8 mouse cellular contexts compared by ENCODE assay signal in genomic region chrX:12080095-12080903, GRCm38 (mm10).
A peak's percentile ranks its signal among the peaks of the same experiment; 100 is the strongest.
DNase-seq lines count a peak whose midpoint lies in the region; ATAC-seq and TF ChIP-seq lines count a peak whose summit lies in the region.

No protein-coding gene starts in this region.

- peak overlapping the region; percentile 92 for H3K4me2 ChIP-seq in liver, embryonic 12.5 days
- no peak overlapping the region for H3K4me2 ChIP-seq in myocyte (ENCODE audit: low read depth)
- peak overlapping the region; percentile 73 for H3K4me2 ChIP-seq in stomach, embryonic 16.5 days (ENCODE audit: low read depth, low read length)

- 3% methylated on average over 72 of the region's 97 CpGs for WGBS in heart, adult 2 months
- 4% methylated on average over 26 of the region's 97 CpGs for WGBS in liver, embryonic 12.5 days (ENCODE audit: insufficient replicate concordance)
- WGBS in stomach, embryonic 16.5 days: 3% methylated on average over 54 of the region's 97 CpGs

- intact Hi-C loops in heart, adult 2 months (cut with DNase I): loop anchor here (2.0 to 10.0 kb wide), 3 partner anchors 55 to 415 kb away; no protein-coding TSS in a partner anchor

- peak overlapping the region; percentile 69 for H3K4me3 ChIP-seq in heart, adult 2 months
- peak overlapping the region; percentile 73 for H3K4me3 ChIP-seq in liver, embryonic 12.5 days
- H3K4me3 ChIP-seq in myocyte: peak overlapping the region; percentile 43
- H3K4me3 ChIP-seq in stomach, embryonic 16.5 days (replicated peaks; ENCODE audit: low read length): peak overlapping the region; percentile 68

- ATAC-seq in liver, embryonic 12.5 days: peak; percentile 50
- peak; percentile 62 for ATAC-seq in stomach, embryonic 16.5 days (ENCODE audit: insufficient read depth, low FRiP score)

- no peaks in the 10 kb centered on the region for H3K27me3 ChIP-seq in heart, adult 2 months (ENCODE audit: control insufficient read depth, insufficient read depth, low read length)
- peaks cover 100% of the 10 kb centered on the region for H3K27me3 ChIP-seq in liver, embryonic 12.5 days (replicated peaks)
- H3K27me3 ChIP-seq in myocyte (ENCODE audit: control insufficient read depth, insufficient read depth, insufficient read length): no peaks in the 10 kb centered on the region
- H3K27me3 ChIP-seq in stomach, embryonic 16.5 days (ENCODE audit: control insufficient read depth, insufficient read depth, low read length): peaks cover 65% of the 10 kb centered on the region; the same call in 1 of the 2 replicates

- no peaks in the 10 kb centered on the region for H3K9me3 ChIP-seq in liver, embryonic 12.5 days (replicated peaks)
- no peaks in the 10 kb centered on the region for H3K9me3 ChIP-seq in stomach, embryonic 16.5 days (replicated peaks; ENCODE audit: control insufficient read depth, low read length)

- peak; percentile 43 to 53 for DNase-seq in urinary bladder, adult 18-20 months (ENCODE audit: low spot score in 2 of 2)
- no peak for DNase-seq in urinary bladder, postnatal 10 days (ENCODE audit: low spot score)
- DNase-seq in embryo, embryonic 10 days (ENCODE audit: low spot score): peak; percentile 76
- DNase-seq in heart, adult 2 months: peak; percentile 81
- DNase-seq in kidney, adult 18-20 months: peak; percentile 73

- H3K79me2 ChIP-seq in heart, adult 2 months (replicated peaks; ENCODE audit: control insufficient read depth, insufficient read depth, low read length): peaks cover 1% of the 10 kb centered on the region; the same call in 1 of the 2 replicates
- H3K79me2 ChIP-seq in myocyte (ENCODE audit: control insufficient read depth, insufficient read depth): peaks cover 30% of the 10 kb centered on the region

- peak overlapping the region; percentile 92 for H3ac ChIP-seq in myocyte (ENCODE audit: control insufficient read depth, insufficient read length)

- no peaks in the 10 kb centered on the region; the same call in 1 of the 2 replicates for H3K4me1 ChIP-seq in heart, adult 2 months (ENCODE audit: control insufficient read depth, insufficient read depth, low read length)
- peaks cover 56% of the 10 kb centered on the region for H3K4me1 ChIP-seq in liver, embryonic 12.5 days
- 0 out of 2 replicates have a peak, but pooled peaks cover 10% of the 10 kb centered on the region for H3K4me1 ChIP-seq in stomach, embryonic 16.5 days (ENCODE audit: control insufficient read depth, insufficient read depth, low read length)

- 0 out of 2 replicates have a peak, but pooled peaks have one; percentile 13 for TF ChIP-seq EP300 in heart, adult 2 months (IDR thresholded peaks at IDR 0.05; ENCODE audit: insufficient read depth, low read depth, low read length)

- peak overlapping the region; percentile 99 for H3K9ac ChIP-seq in heart, adult 2 months (ENCODE audit: low read depth, low read length)
- H3K9ac ChIP-seq in liver, embryonic 12.5 days: peak overlapping the region; percentile 82
- peak overlapping the region; percentile 79 for H3K9ac ChIP-seq in stomach, embryonic 16.5 days (ENCODE audit: low read length)

- TF ChIP-seq POLR2A in heart, adult 2 months (IDR thresholded peaks at IDR 0.05; ENCODE audit: insufficient read depth, low read depth, low read length): peak; percentile 87
- peak; percentile 96 for TF ChIP-seq POLR2A in myocyte (IDR thresholded peaks at IDR 0.05; ENCODE audit: insufficient read length, low read depth)

- peak overlapping the region; percentile 90 for H3K27ac ChIP-seq in heart, adult 2 months
- H3K27ac ChIP-seq in liver, embryonic 12.5 days: peak overlapping the region; percentile 80
- peak overlapping the region; percentile 88 for H3K27ac ChIP-seq in stomach, embryonic 16.5 days (ENCODE audit: low read length)

- no peak for TF ChIP-seq CTCF in heart, adult 2 months (IDR thresholded peaks at IDR 0.05)

- no peaks in the 10 kb centered on the region for H3K36me3 ChIP-seq in heart, adult 2 months (ENCODE audit: control insufficient read depth, insufficient read depth, low read length)
- H3K36me3 ChIP-seq in liver, embryonic 12.5 days: no peaks in the 10 kb centered on the region
- no peaks in the 10 kb centered on the region for H3K36me3 ChIP-seq in myocyte (ENCODE audit: control insufficient read depth, insufficient read depth)
- H3K36me3 ChIP-seq in stomach, embryonic 16.5 days (ENCODE audit: control insufficient read depth, insufficient read depth, low read length): no peaks in the 10 kb centered on the region

TF ChIP-seq in myocyte, 11 proteins besides CTCF, POLR2A, EP300 and RAD21:
- TF ChIP-seq MAX (IDR thresholded peaks at IDR 0.05; ENCODE audit: low read depth): no peak
- peak in 1 of 3 experiments; percentile 3 for TF ChIP-seq MYOG (IDR thresholded peaks at IDR 0.05; ENCODE audit: control insufficient read depth in 1 of 3, insufficient read depth in 1 of 3, insufficient read length in 2 of 3, low read depth in 2 of 3)
- TF ChIP-seq USF1 (IDR thresholded peaks at IDR 0.05; ENCODE audit: low read depth): no peak
- TF ChIP-seq SRF (IDR thresholded peaks at IDR 0.05; ENCODE audit: control insufficient read depth, insufficient read length, low read depth): no peak
- peak; percentile 90 for TF ChIP-seq POLR2AphosphoS2 (IDR thresholded peaks at IDR 0.05; ENCODE audit: insufficient read length, low read depth)
- TF ChIP-seq MYOD1 (IDR thresholded peaks at IDR 0.05; ENCODE audit: control insufficient read depth in 1 of 3, insufficient read length in 2 of 3, low read depth in 2 of 3): peak in 1 of 3 experiments; percentile 16
TF ChIP-seq in myocyte: peak in this region for 3.
